Mouse (Mus musculus) E14TG2a.4 (cell line): ENCODE data around the gene A930009A15Rik.

ENCODE experiments used
- CTCF ChIP-seq: conservative IDR thresholded peaks from 2 replicates; pipeline ENCODE4 v1.5.1; 2014; ENCODE audit warnings: low read length
- NANOG ChIP-seq: IDR thresholded peaks from 2 replicates; pipeline ENCODE4 v1.6.1; 2014; ENCODE audit warnings: borderline replicate concordance, low read length, mixed read lengths
- POU5F1 ChIP-seq: IDR thresholded peaks from 2 replicates; pipeline ENCODE4 v1.6.1; 2014; ENCODE audit warnings: low read length, borderline replicate concordance

GRCm38 (mm10) chr10:115563961-115564360, 5.8 kb upstream of the A930009A15Rik start:
- no peak for TF ChIP-seq CTCF
- TF ChIP-seq POU5F1 = no peak
- no peak for TF ChIP-seq NANOG
